Mouse (Mus musculus) urinary bladder, postnatal 4 days (tissue): ENCODE measurements around the gene Fam207a.

ENCODE experiments used
- DNase-seq, 2 experiments: peaks; one replicate each; pipeline ENCODE4 v3.0.0; 2021 to 2022; ENCODE audit warnings: low spot score in 2 of 2

Fam207a gene

GRCm38 (mm10) chr10:77502967-77503922 is 12.3 kb downstream of the Fam207a start:
- DNase-seq = no peak

GRCm38 (mm10) chr10:77500636-77501035 is 14.9 kb downstream of the Fam207a start:
- DNase-seq = no peak

- DNase-seq = no peak
Observed at GRCm38 (mm10) chr10:77498254-77498653, 17.3 kb downstream of the Fam207a start.

- no peak for DNase-seq
Observed at GRCm38 (mm10) chr10:77497185-77497584, 18.4 kb downstream of the Fam207a start.

- no peak for DNase-seq
Observed at GRCm38 (mm10) chr10:77492885-77493284, 22.7 kb downstream of the Fam207a start.

GRCm38 (mm10) chr10:77491585-77491984 is 24.0 kb downstream of the Fam207a start:
- no peak for DNase-seq

- DNase-seq = no peak
Observed at GRCm38 (mm10) chr10:77488168-77488567, 27.4 kb downstream of the Fam207a start.

GRCm38 (mm10) chr10:77485786-77486185 is 29.8 kb downstream of the Fam207a start:
- DNase-seq = no peak

GRCm38 (mm10) chr10:77484205-77484935 is 31.2 kb downstream of the Fam207a start:
- DNase-seq = peak; percentile 59 to 70

GRCm38 (mm10) chr10:77481814-77482213 is 33.8 kb downstream of the Fam207a start:
- no peak for DNase-seq

- no peak for DNase-seq
Observed at GRCm38 (mm10) chr10:77479972-77480371, 35.6 kb downstream of the Fam207a start.

- no peak for DNase-seq
Observed at GRCm38 (mm10) chr10:77476907-77477306, 38.7 kb downstream of the Fam207a start.

GRCm38 (mm10) chr10:77472188-77472587 is 43.4 kb downstream of the Fam207a start:
- DNase-seq = no peak

- no peak for DNase-seq
Observed at GRCm38 (mm10) chr10:77471512-77471911, 44.1 kb downstream of the Fam207a start.

GRCm38 (mm10) chr10:77470763-77471162 is 44.8 kb downstream of the Fam207a start:
- DNase-seq = no peak

GRCm38 (mm10) chr10:77468675-77469074 is 46.9 kb downstream of the Fam207a start:
- DNase-seq = no peak

GRCm38 (mm10) chr10:77467407-77467806 is 48.2 kb downstream of the Fam207a start:
- no peak for DNase-seq

- no peak for DNase-seq
Observed at GRCm38 (mm10) chr10:77465902-77466301, 49.7 kb downstream of the Fam207a start.

- peak; percentile 64 to 69 for DNase-seq
Observed at GRCm38 (mm10) chr10:77464181-77464936, 51.2 kb downstream of the Fam207a start.

- DNase-seq = no peak
Observed at GRCm38 (mm10) chr10:77461161-77461560, 54.4 kb downstream of the Fam207a start.

GRCm38 (mm10) chr10:77457701-77458100 is 57.9 kb downstream of the Fam207a start:
- no peak for DNase-seq

GRCm38 (mm10) chr10:77456507-77456906 is 59.1 kb downstream of the Fam207a start:
- no peak for DNase-seq
